Mouse (Mus musculus) E14TG2a.4 (cell line): ENCODE measurements around the gene Hck.

Source experiments
- H3K27me3 ChIP-seq: 2 replicates; pipeline ENCODE4 v1.6.1; 2014; ENCODE audit warnings: low read length, control low read depth; ENCODE audit not compliant: insufficient read depth
- H3K36me3 ChIP-seq: 2 replicates; pipeline ENCODE4 v1.6.1; 2014; ENCODE audit warnings: low read length, control low read depth; ENCODE audit not compliant: insufficient read depth
- H3K4me1 ChIP-seq: replicated peaks from 2 replicates; pipeline ENCODE4 v1.6.1; 2014; ENCODE audit warnings: low read depth, low read length, control low read depth
- H3K4me3 ChIP-seq: replicated peaks from 2 replicates; pipeline ENCODE4 v1.5.1; 2014; ENCODE audit warnings: mild to moderate bottlenecking, low read length
- H3K9me3 ChIP-seq: 2 replicates; pipeline ENCODE4 v1.6.1; 2014; ENCODE audit warnings: low read length, control low read depth
- CTCF ChIP-seq: conservative IDR thresholded peaks from 2 replicates; pipeline ENCODE4 v1.5.1; 2014; ENCODE audit warnings: low read length
- NANOG ChIP-seq: IDR thresholded peaks from 2 replicates; pipeline ENCODE4 v1.6.1; 2014; ENCODE audit warnings: borderline replicate concordance, low read length, mixed read lengths
- POU5F1 ChIP-seq: IDR thresholded peaks from 2 replicates; pipeline ENCODE4 v1.6.1; 2014; ENCODE audit warnings: low read length, borderline replicate concordance

Gene Hck

DNA sequence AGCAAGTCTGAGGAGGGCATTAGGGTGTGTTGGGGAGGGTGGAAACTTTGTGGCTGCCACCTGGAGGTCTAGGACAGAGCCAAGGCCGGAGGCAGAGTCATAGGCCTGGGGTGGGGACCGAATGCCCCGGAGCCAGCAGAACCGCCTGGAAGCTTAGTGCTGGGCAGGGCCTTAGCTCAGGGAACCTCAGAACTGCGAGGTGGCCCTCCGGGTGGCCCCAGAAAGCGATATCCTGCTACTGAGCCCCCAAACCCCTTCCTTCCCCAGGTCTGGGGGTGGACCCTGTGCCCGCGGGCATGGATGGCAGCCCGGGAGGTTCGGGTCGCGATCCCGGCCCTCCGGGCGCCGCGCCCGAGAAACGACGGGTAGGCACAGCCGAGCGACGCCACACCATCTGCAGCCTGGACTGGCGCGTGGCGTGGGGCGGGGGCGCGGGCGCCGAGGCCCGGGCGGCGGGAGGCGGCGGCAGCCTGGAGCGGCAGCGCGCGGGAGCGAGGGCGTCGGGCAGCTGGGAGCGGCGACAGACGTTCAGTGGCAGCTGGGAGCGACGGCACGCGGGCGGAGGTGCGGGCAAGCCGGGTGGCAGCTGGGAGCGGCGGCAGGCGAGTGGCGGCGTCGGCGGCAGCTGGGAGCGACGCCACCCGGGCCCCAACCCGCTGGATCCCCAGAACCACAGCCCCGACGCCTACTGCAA lies 36.6 kb upstream of the Hck start:
- H3K36me3 ChIP-seq = no peaks in the 10 kb centered on the region
- H3K4me1 ChIP-seq = peaks cover 43% of the 10 kb centered on the region
- H3K27me3 ChIP-seq = peaks cover 81% of the 10 kb centered on the region
- TF ChIP-seq CTCF (no peak), NANOG (no peak), POU5F1 (no peak)
- H3K4me3 ChIP-seq = peak overlapping the region; percentile 74
- no peaks in the 10 kb centered on the region for H3K9me3 ChIP-seq

DNA sequence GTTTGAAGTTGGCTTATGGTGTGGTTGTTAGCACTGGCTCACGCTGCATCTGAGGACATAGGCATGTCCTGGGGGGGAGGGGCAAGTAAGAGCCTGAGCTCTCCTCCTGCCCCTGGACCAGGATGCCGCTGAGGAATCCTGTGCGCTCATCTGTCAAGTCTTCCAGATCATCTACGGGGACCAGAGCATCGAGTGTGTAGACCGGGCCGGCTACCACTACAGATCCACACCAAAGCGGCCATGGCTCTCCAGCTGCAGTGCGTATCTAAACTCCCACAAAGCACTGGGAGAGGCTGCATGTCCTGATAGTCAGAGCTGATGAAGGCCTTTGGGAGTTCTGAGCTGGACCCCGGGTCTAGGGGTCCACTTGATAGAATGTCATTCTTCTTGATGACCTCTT lies 33.6 kb upstream of the Hck start:
- peaks cover 27% of the 10 kb centered on the region for H3K4me1 ChIP-seq
- peaks cover 77% of the 10 kb centered on the region for H3K27me3 ChIP-seq
- H3K4me3 ChIP-seq = no peak overlapping the region
- no peaks in the 10 kb centered on the region for H3K36me3 ChIP-seq
- no peak for TF ChIP-seq NANOG
- no peak for TF ChIP-seq CTCF
- TF ChIP-seq POU5F1 = no peak
- no peaks in the 10 kb centered on the region for H3K9me3 ChIP-seq

- Histone ChIP-seq H3K36me3 (no peaks in the 10 kb centered on the region), H3K4me1 (peaks cover 21% of the 10 kb centered on the region), H3K4me3 (no peak overlapping the region), H3K9me3 (no peaks in the 10 kb centered on the region), H3K27me3 (peaks cover 67% of the 10 kb centered on the region)
- TF ChIP-seq CTCF = no peak
- no peak for TF ChIP-seq POU5F1
- no peak for TF ChIP-seq NANOG
These were observed 32.3 kb upstream of the Hck start for GRCm38 (mm10) chr2:153075961-153076360.

- Histone ChIP-seq H3K9me3 (no peaks in the 10 kb centered on the region), H3K4me3 (peak overlapping the region; percentile 48), H3K27me3 (peaks cover 22% of the 10 kb centered on the region), H3K36me3 (no peaks in the 10 kb centered on the region), H3K4me1 (peaks cover 32% of the 10 kb centered on the region)
- no peak for TF ChIP-seq NANOG
- TF ChIP-seq POU5F1 = no peak
- TF ChIP-seq CTCF = peak; percentile 98
These were observed 27.3 kb upstream of the Hck start for GRCm38 (mm10) chr2:153080841-153081523.

DNA sequence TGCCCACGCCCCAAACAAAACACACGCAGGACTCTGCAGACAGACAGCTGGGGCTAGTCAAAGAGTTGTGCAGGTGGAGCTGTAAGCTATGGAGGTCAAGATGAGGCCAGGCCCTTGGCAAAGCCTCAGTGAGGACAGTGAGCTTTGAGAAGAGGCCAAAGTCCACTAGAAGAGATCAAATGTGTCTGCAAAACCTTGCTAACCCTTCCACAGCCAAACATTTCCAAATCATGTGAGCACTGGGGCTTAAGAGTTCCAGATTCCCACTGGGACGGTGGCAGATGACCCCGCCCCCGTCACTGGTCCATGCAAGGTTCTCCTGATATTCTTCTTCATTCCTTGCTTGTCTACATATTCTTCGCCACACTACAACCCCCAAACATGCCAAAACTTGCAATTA lies 26.4 kb upstream of the Hck start:
- H3K4me1 ChIP-seq = peaks cover 29% of the 10 kb centered on the region
- no peaks in the 10 kb centered on the region for H3K9me3 ChIP-seq
- no peak overlapping the region for H3K4me3 ChIP-seq
- peaks cover 22% of the 10 kb centered on the region for H3K27me3 ChIP-seq
- no peaks in the 10 kb centered on the region for H3K36me3 ChIP-seq
- no peak for TF ChIP-seq CTCF
- no peak for TF ChIP-seq NANOG
- TF ChIP-seq POU5F1 = no peak

GRCm38 (mm10) chr2:153083275-153083674 lies 25.0 kb upstream of the Hck start:
- Histone ChIP-seq H3K9me3 (no peaks in the 10 kb centered on the region), H3K4me3 (no peak overlapping the region), H3K36me3 (no peaks in the 10 kb centered on the region), H3K4me1 (peaks cover 32% of the 10 kb centered on the region), H3K27me3 (peaks cover 12% of the 10 kb centered on the region)
- TF ChIP-seq NANOG = no peak
- TF ChIP-seq POU5F1 = no peak

DNA sequence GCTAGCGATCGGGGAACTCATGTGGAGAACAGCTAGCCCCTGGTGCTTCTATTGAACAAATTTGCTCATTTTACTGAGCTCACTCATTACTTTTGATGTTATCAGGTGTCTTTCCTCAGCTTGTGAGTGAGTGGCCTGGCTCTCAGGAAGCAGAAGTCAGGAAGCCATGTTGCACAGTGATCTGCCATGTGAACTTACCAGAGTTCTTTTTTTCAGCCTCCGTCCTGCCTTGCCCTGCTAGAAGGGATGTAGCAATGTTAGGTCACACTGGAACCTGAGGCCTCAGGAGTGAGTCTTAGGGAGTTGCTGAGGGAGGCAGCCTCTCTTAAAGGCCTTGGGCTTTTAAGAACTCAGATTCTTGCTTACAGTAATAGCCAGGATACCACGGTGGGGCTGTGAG lies 24.4 kb upstream of the Hck start:
- H3K36me3 ChIP-seq = no peaks in the 10 kb centered on the region
- TF ChIP-seq POU5F1 = no peak
- TF ChIP-seq CTCF = no peak
- no peak for TF ChIP-seq NANOG

DNA sequence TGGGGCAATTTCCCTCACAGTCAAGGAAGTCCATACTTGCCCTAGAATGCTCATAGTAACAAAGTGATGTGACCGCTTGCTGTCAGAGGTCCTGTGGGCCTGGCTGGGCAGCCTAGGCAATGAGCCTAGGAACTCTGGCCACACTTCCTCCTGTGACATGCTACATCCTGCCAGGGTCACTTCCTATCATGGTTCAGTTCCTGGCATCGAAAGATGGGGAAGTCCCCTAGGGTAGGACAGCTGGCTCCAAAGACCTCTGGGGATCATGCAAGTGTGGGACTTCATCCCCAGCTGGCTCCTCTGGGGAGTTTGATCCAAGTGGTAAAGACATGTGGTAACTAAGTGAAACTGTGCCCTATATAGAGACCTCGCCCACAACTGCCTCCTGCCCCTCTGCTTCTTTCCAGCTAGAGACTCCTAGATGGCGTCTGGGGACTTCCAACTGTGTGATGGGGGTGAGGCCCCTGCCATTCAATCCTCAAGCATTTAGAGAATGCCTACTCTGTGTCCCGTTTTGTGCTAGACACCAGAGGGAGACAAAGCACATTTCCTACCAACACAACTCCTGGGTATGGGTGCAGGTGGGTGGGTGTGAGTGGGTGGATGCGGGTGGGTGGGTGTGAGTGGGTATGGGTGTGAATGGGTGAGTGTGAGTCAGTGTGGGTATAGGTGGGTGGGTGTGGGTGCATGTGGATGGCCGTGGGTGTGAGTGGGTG lies 23.8 kb upstream of the Hck start:
- TF ChIP-seq NANOG (no peak), CTCF (0 out of 2 replicates have a peak, but pooled peaks have one; percentile 2)
- no peaks in the 10 kb centered on the region for H3K36me3 ChIP-seq
- peaks cover 32% of the 10 kb centered on the region for H3K4me1 ChIP-seq
- no peak overlapping the region for H3K4me3 ChIP-seq
- no peaks in the 10 kb centered on the region for H3K9me3 ChIP-seq
- H3K27me3 ChIP-seq = peaks cover 3% of the 10 kb centered on the region; the same call in 1 of the 2 replicates

More for the DNA sequence above, 24.4 kb upstream of the Hck start:
- Histone ChIP-seq H3K27me3 (peaks cover 8% of the 10 kb centered on the region; the same call in 1 of the 2 replicates), H3K4me3 (no peak overlapping the region), H3K4me1 (peaks cover 32% of the 10 kb centered on the region), H3K9me3 (no peaks in the 10 kb centered on the region)
